Mouse (Mus musculus) limb, embryonic 11.5 days (tissue): Measurements from ENCODE around the gene 4921501E09Rik. TPM values are rescaled to one million over a fixed set of nuclear protein-coding genes. Genes with fewer than 3 reads are reported as not detected.
"Not testable (repeated sequence)": the region's sequence is repeated elsewhere in the genome, so short reads cannot be mapped to it uniquely, and the experiment has no call there.

Experiments used
- ATAC-seq: fragments of 200-750 bp; cut with Nextera tagmentation; 2 replicates; pipeline ENCODE4 v1.8.0; 2017; ENCODE audit warnings: low read depth; ENCODE audit not compliant: insufficient number of reproducible peaks, low FRiP score, low TSS enrichment
- DNase-seq: peaks from one replicate; pipeline ENCODE4 v3.0.0-alpha.2; 2015; ENCODE audit warnings: low spot score
- H3K27ac ChIP-seq: fragments of 300-500 bp; sonication (generic); replicated peaks from 2 replicates; pipeline ENCODE4 v1.5.1; 2014; ENCODE audit warnings: low read depth, mild to moderate bottlenecking, low read length
- H3K27me3 ChIP-seq: fragments of 300-500 bp; sonication (generic); 2 replicates; pipeline ENCODE4 v1.6.1; 2014; ENCODE audit warnings: mild to moderate bottlenecking, low read length, mixed read lengths; ENCODE audit not compliant: control insufficient read depth, insufficient read depth
- H3K36me3 ChIP-seq: fragments of 300-500 bp; sonication (generic); 2 replicates; pipeline ENCODE4 v1.6.1; 2014; ENCODE audit warnings: mild to moderate bottlenecking, low read length, moderate library complexity, mixed read lengths; ENCODE audit not compliant: control insufficient read depth, insufficient read depth
- H3K4me1 ChIP-seq: fragments of 300-500 bp; sonication (generic); 2 replicates; pipeline ENCODE4 v1.6.1; 2014; ENCODE audit warnings: low read length, mixed read lengths; ENCODE audit not compliant: control insufficient read depth, insufficient read depth
- H3K4me2 ChIP-seq: fragments of 300-500 bp; sonication (generic); 2 replicates; pipeline ENCODE4 v1.6.1; 2014; ENCODE audit warnings: low read depth, mild to moderate bottlenecking, moderate library complexity; ENCODE audit not compliant: severe bottlenecking
- H3K4me3 ChIP-seq: fragments of 300-500 bp; sonication (generic); 2 replicates; pipeline ENCODE4 v1.5.1; 2014; ENCODE audit warnings: low read depth, low read length
- H3K9ac ChIP-seq: fragments of 300-500 bp; sonication (generic); 2 replicates; pipeline ENCODE4 v1.6.1; 2014; ENCODE audit warnings: mild to moderate bottlenecking, low read length
- H3K9me3 ChIP-seq: fragments of 300-500 bp; sonication (generic); 2 replicates; pipeline ENCODE4 v1.6.1; 2016; ENCODE audit warnings: low read length; ENCODE audit not compliant: control insufficient read depth
- WGBS: fragments of 180-500 bp; shearing (Covaris S2); extraction: QIAGEN DNeasy Blood & Tissue Kit; methylation state at CpG from one replicate; pipeline ENCODE4 v1.1.7; 2014; 5-methylcytosine and 5-hydroxymethylcytosine counted together
- polyA plus RNA-seq: library from polyadenylated mRNA; unstranded; fragments of >200 nt; fragmentation: Nextera tagmentation; extraction: Ambion mirVana; gene quantifications from 2 replicates; pipeline ENCODE4 v1.2.1, GENCODE M21; 2014

Gene 4921501E09Rik
- polyA plus RNA-seq, 1 experiment from 2014 or later: not detected

GRCm38 (mm10) chr17:33032900-33033891 is 34.7 kb downstream of the 4921501E09Rik start, which contains the start of gene Zfp763:
Gene Zfp763, minus strand, starts transcription at chr17:33033402.
- no peaks in the 10 kb centered on the region for H3K9me3 ChIP-seq
- no peaks in the 10 kb centered on the region for H3K27me3 ChIP-seq
- ATAC-seq (peak; percentile 95), DNase-seq (peak; percentile 88)
- no peaks in the 10 kb centered on the region for H3K36me3 ChIP-seq
- no peaks in the 10 kb centered on the region for H3K4me1 ChIP-seq
- 4% methylated on average over 27 of the region's 27 CpGs for WGBS
- H3K4me3 ChIP-seq: peak within 1 kb of the TSS; percentile 88
- peak within 1 kb of the TSS; percentile 44 for H3K4me2 ChIP-seq
- peak within 1 kb of the TSS; percentile 92 for H3K9ac ChIP-seq
- peak within 1 kb of the TSS; percentile 70; the same call in 1 of the 2 replicates for H3K27ac ChIP-seq

GRCm38 (mm10) chr17:33032376-33032775 is 35.5 kb downstream of the 4921501E09Rik start:
- Histone ChIP-seq H3K27ac (no peak overlapping the region), H3K9ac (peak overlapping the region; percentile 92), H3K27me3 (no peaks in the 10 kb centered on the region), H3K4me1 (no peaks in the 10 kb centered on the region), H3K4me2 (peak overlapping the region; percentile 44), H3K36me3 (no peaks in the 10 kb centered on the region), H3K4me3 (peak overlapping the region; percentile 88), H3K9me3 (no peaks in the 10 kb centered on the region)
- 18% methylated on average over 10 of the region's 10 CpGs for WGBS
- ATAC-seq (no peak), DNase-seq (no peak)

DNA sequence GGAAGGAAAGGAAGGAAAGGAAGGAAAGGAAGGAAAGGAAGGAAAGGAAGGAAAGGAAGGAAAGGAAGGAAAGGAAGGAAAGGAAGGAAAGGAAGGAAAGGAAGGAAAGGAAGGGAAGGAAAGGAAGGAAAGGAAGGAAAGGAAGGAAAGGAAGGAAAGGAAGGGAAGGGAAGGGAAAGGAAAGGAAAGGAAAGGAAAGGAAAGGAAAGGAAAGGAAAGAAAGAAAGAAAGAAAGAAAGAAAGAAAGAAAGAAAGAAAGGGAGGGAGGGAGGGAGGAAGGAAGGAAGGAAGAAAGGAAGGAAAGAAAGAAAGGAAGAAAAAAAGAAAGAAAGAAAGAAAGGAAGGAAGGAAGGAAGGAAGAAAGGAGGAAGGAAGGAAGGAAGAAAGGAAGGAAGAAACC is 47.4 kb downstream of the 4921501E09Rik start:
- not testable (repeated sequence) for H3K4me1 ChIP-seq, DNase-seq, H3K4me3 ChIP-seq, H3K9ac ChIP-seq, H3K27ac ChIP-seq, ATAC-seq, H3K27me3 ChIP-seq, H3K4me2 ChIP-seq
- Histone ChIP-seq H3K36me3 (peaks cover 37% of the 10 kb centered on the region), H3K9me3 (peaks cover 29% of the 10 kb centered on the region; the same call in 1 of the 2 replicates)

Other genes with a start within 250 kb of the 4921501E09Rik start
- 22.2 and 24.1 TPM in 2 replicates for gene Zfp799, start 237.8 kb downstream of the 4921501E09Rik start, polyA plus RNA-seq
- 8.4 and 9.8 TPM in 2 replicates for gene Zfp870, start 176.4 kb downstream of the 4921501E09Rik start, polyA plus RNA-seq
- 0.09 TPM in 1 of 2 replicates, not detected in the other for gene Cyp4f14, start 150.7 kb downstream of the 4921501E09Rik start, polyA plus RNA-seq
- gene Cyp4f13, start 120.7 kb downstream of the 4921501E09Rik start, polyA plus RNA-seq: 2.7 and 4.1 TPM in 2 replicates
- 14.0 and 14.5 TPM in 2 replicates for gene Zfp472, start 102.2 kb downstream of the 4921501E09Rik start, polyA plus RNA-seq
- gene Zfp952, start 74.9 kb downstream of the 4921501E09Rik start, polyA plus RNA-seq: 15.5 TPM in 2 replicates
- gene Zfp763, start 34.7 kb downstream of the 4921501E09Rik start, polyA plus RNA-seq: 17.0 and 19.1 TPM in 2 replicates
- gene Zfp563, start 21.3 kb upstream of the 4921501E09Rik start, polyA plus RNA-seq: 8.4 and 9.9 TPM in 2 replicates
- not detected in 2 replicates for gene Morc2b, start 71.6 kb upstream of the 4921501E09Rik start, polyA plus RNA-seq
- gene Olfr55, start 100.4 kb upstream of the 4921501E09Rik start, polyA plus RNA-seq: 0.04 TPM in 1 of 2 replicates, not detected in the other
- not detected in 2 replicates for gene Olfr239, start 123.2 kb upstream of the 4921501E09Rik start, polyA plus RNA-seq
- gene Olfr1564, start 153.6 kb upstream of the 4921501E09Rik start, polyA plus RNA-seq: not detected in 2 replicates
- gene Zfp955a, start 187.1 kb upstream of the 4921501E09Rik start, polyA plus RNA-seq: 18.8 and 19.1 TPM in 2 replicates
- 0.01 TPM in 1 of 2 replicates, not detected in the other for gene Olfr63, start 196.6 kb upstream of the 4921501E09Rik start, polyA plus RNA-seq
- gene Zfp955b, start 221.5 kb upstream of the 4921501E09Rik start, polyA plus RNA-seq: 9.3 TPM in 2 replicates